Mouse (Mus musculus) G1E (cell line): ENCODE measurements around the gene Amotl2. TPM values are rescaled to one million over a fixed set of nuclear protein-coding genes. Genes with fewer than 3 reads are reported as not detected.

Experiments
- ATAC-seq: 2 replicates; pipeline ENCODE4 v1.8.0; 2016; ENCODE audit warnings: mild to moderate bottlenecking; ENCODE audit not compliant: insufficient number of reproducible peaks, poor library complexity, low FRiP score, severe bottlenecking; ENCODE audit errors: extremely low read depth
- DNase-seq: peaks from one replicate; pipeline ENCODE4 v3.0.0; 2012; ENCODE audit warnings: low spot score
- H3K27me3 ChIP-seq: 2 replicates; pipeline ENCODE4 v1.6.1; 2012; ENCODE audit warnings: mild to moderate bottlenecking, low read length, inconsistent platforms; ENCODE audit not compliant: insufficient read depth
- H3K36me3 ChIP-seq: replicated peaks from 2 replicates; pipeline ENCODE3; 2012; ENCODE audit warnings: mild to moderate bottlenecking, inconsistent platforms
- H3K4me1 ChIP-seq: 2 replicates; pipeline ENCODE4 v1.6.1; 2012; ENCODE audit warnings: low read depth, low read length, inconsistent platforms, mixed read lengths; ENCODE audit not compliant: insufficient read depth
- H3K4me3 ChIP-seq: 2 replicates; pipeline ENCODE4 v1.5.1; 2012; ENCODE audit warnings: low read depth, mild to moderate bottlenecking, inconsistent platforms, low read length, moderate library complexity, mixed read lengths
- H3K9me3 ChIP-seq: replicated peaks from 2 replicates; pipeline ENCODE4 v1.6.1; 2012; ENCODE audit warnings: inconsistent platforms
- CTCF ChIP-seq: IDR thresholded peaks from 2 replicates; pipeline ENCODE4 v1.5.1; 2012; ENCODE audit warnings: low read depth, low read length, inconsistent platforms, mixed read lengths
- GATA1 ChIP-seq: IDR thresholded peaks from 2 replicates; pipeline ENCODE4 v1.6.1; 2012; ENCODE audit warnings: borderline replicate concordance, low read length, inconsistent platforms, mixed read lengths
- GATA2 ChIP-seq: IDR thresholded peaks from 2 replicates; pipeline ENCODE4 v1.6.1; 2012; ENCODE audit warnings: low read depth, low read length, inconsistent platforms, borderline replicate concordance
- POLR2AphosphoS5 ChIP-seq: IDR thresholded peaks from 2 replicates; pipeline ENCODE4 v1.6.1; 2012; ENCODE audit warnings: low read depth, low read length, inconsistent platforms; ENCODE audit not compliant: insufficient replicate concordance
- TAL1 ChIP-seq: conservative IDR thresholded peaks from 2 replicates; pipeline ENCODE4 v1.6.1; 2012; ENCODE audit warnings: low read depth, low read length, inconsistent platforms, mixed read lengths
- polyA plus RNA-seq: library from polyadenylated mRNA; stranded (reverse); fragments of >175 nt; gene quantifications from 2 replicates; pipeline ENCODE4 v1.2.3, GENCODE M21; 2012
- total RNA-seq, 2 experiments: library from RNA; stranded (forward) in 1 of 2; stranded (reverse) in 1 of 2; fragments of 200-1000 nt in 1 of 2; fragments of >200 nt in 1 of 2; fragmentation: Nextera tagmentation in 1 of 2; gene quantifications; 2 replicates each; pipeline ENCODE4 v1.2.3; 2014 to 2017

The Amotl2 gene
- total and polyA plus RNA-seq, 3 experiments = 1.4 TPM; not detected in 2

DNA sequence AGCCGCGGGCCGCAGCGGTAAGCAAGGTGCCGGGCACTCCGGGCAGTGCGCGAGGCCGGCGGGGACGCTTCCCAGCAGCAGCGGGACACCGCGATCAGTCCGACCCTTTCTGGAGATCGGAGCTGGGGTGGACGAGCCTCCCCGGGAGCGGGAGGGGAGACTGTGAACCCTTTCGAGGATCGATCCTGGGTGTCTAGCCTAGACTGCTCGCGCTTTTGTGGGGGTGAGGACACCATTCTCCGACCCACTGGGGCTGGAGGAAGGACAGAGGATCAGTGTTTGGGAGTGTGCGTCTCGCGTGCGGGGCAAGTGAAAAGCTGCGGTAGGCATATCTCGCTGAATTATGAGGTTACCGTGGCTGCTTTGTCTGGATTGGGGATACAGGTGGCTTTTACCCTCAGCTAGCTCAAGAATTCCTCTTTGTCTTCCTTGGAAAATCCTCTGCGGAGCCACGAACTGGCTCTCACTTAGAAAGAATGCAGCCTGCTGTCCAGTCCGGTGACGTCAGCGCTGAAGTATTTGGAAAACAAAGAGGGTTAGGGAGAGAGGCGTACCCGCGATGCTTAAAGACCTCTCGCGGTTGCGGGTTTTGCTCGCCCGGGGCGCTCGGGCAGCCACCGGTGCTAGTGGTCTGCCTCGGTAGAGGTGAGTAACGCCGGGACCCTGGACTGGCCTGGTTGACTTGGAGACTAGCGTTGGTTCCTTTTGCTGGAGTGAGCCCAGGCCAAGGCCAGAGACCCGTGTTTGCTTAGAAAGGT, 1.6 kb downstream of the Amotl2 start:
- peaks cover 27% of the 10 kb centered on the region for H3K27me3 ChIP-seq
- no peak overlapping the region for H3K4me3 ChIP-seq
- no peaks in the 10 kb centered on the region for H3K36me3 ChIP-seq
- TF ChIP-seq GATA2 (no peak), POLR2AphosphoS5 (no peak), CTCF (no peak), TAL1 (no peak), GATA1 (no peak)
- ATAC-seq = no peak
- H3K4me1 ChIP-seq = peaks cover 5% of the 10 kb centered on the region; the same call in 1 of the 2 replicates
- no peak for DNase-seq
- peaks cover 8% of the 10 kb centered on the region for H3K9me3 ChIP-seq

GRCm38 (mm10) chr9:102718676-102719075, 2.2 kb downstream of the Amotl2 start:
- TF ChIP-seq CTCF (no peak), TAL1 (no peak), POLR2AphosphoS5 (no peak), GATA1 (no peak), GATA2 (no peak)
- Histone ChIP-seq H3K4me3 (no peak overlapping the region), H3K27me3 (peaks cover 32% of the 10 kb centered on the region)

DNA sequence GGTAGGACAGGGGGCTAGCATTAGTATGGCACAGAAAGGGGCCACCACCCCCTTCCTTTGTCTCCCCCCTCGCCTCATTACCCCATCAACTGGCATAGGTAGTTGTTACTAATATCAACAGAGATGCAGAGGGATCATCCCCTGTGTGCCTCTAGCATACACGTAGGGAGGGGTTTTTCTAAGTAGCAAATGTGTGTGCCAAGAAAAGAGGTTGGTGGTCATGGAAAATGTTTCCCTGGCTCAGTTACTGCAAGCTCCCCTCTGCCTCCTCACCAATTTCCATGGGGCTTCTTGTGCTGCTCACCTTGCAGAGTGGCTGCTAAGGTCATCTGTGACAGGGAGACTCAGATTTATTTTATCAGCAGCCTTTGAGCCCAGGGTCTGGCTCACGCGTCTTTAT, 2.6 kb downstream of the Amotl2 start:
- H3K27me3 ChIP-seq = peaks cover 32% of the 10 kb centered on the region
- peaks cover 8% of the 10 kb centered on the region for H3K9me3 ChIP-seq
- no peaks in the 10 kb centered on the region for H3K36me3 ChIP-seq
- peaks cover 5% of the 10 kb centered on the region; the same call in 1 of the 2 replicates for H3K4me1 ChIP-seq
- TF ChIP-seq TAL1 (no peak), GATA1 (no peak), GATA2 (no peak), CTCF (no peak), POLR2AphosphoS5 (no peak)
- DNase-seq (no peak), ATAC-seq (no peak)
- H3K4me3 ChIP-seq = no peak overlapping the region

More at GRCm38 (mm10) chr9:102718676-102719075, 2.2 kb downstream of the Amotl2 start:
- Histone ChIP-seq H3K4me1 (peaks cover 5% of the 10 kb centered on the region; the same call in 1 of the 2 replicates), H3K9me3 (peaks cover 8% of the 10 kb centered on the region), H3K36me3 (no peaks in the 10 kb centered on the region)
- DNase-seq (no peak), ATAC-seq (no peak)

GRCm38 (mm10) chr9:102719936-102720566, 3.6 kb downstream of the Amotl2 start:
- TF ChIP-seq GATA2 = no peak
- no peak for TF ChIP-seq TAL1
- no peak for TF ChIP-seq GATA1
- TF ChIP-seq CTCF = no peak
- no peak for TF ChIP-seq POLR2AphosphoS5
- H3K9me3 ChIP-seq = peaks cover 8% of the 10 kb centered on the region
- H3K4me3 ChIP-seq = no peak overlapping the region
- ATAC-seq (no peak), DNase-seq (no peak)
- H3K4me1 ChIP-seq = peaks cover 3% of the 10 kb centered on the region; the same call in 1 of the 2 replicates
- H3K27me3 ChIP-seq = peaks cover 31% of the 10 kb centered on the region
- no peaks in the 10 kb centered on the region for H3K36me3 ChIP-seq

GRCm38 (mm10) chr9:102720567-102721167, 4.2 kb downstream of the Amotl2 start:
- DNase-seq (no peak), ATAC-seq (no peak)
- Histone ChIP-seq H3K4me3 (no peak overlapping the region), H3K4me1 (no peaks in the 10 kb centered on the region), H3K9me3 (peaks cover 8% of the 10 kb centered on the region), H3K36me3 (no peaks in the 10 kb centered on the region), H3K27me3 (peaks cover 27% of the 10 kb centered on the region)
- no peak for TF ChIP-seq GATA2
- no peak for TF ChIP-seq CTCF

DNA sequence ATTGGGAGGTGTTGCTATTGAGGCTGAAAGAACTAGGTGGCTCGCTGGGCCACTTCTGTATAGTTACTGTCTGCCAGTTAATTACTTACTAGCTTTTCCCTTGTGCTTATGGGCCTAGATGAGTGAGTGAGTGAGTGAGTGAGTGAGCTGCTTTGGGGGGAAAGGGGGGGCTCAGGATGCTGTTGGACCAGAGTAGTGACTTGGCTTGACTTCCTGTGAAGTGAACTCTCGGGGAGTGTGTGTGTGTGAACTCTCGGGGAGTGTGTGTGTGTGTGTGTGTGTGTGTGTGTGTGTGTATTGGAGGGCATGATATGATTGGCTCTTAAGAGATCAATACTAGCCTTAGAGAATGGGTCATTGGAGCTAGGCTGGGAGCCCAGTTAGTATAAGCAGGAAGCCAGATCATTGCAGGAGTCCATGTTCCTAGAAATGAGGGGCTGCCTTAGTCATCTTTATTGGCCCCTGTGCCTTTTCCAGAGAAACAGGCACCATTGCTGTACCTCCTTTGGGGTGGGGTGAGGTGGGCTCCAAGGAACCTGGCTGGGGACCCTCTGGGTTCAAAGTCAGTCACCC, 5.0 kb downstream of the Amotl2 start:
- ATAC-seq = no peak
- Histone ChIP-seq H3K9me3 (peaks cover 8% of the 10 kb centered on the region), H3K4me3 (no peak overlapping the region), H3K27me3 (peaks cover 28% of the 10 kb centered on the region), H3K4me1 (no peaks in the 10 kb centered on the region), H3K36me3 (no peaks in the 10 kb centered on the region)
- TF ChIP-seq GATA1 = no peak
- no peak for TF ChIP-seq POLR2AphosphoS5
- no peak for TF ChIP-seq TAL1
- no peak for TF ChIP-seq CTCF
- TF ChIP-seq GATA2 = no peak
- DNase-seq = no peak
